Mouse (Mus musculus) kidney, adult 18-20 months (tissue): ENCODE measurements at regions not wholly inside any gene's neighbourhood (a gene's known extent, or its start where the extent isn't known, plus 50 kb on each side); places are given as distances from the start of the nearest gene placed in this dataset.

ENCODE experiments used
- DNase-seq: peaks from one replicate; pipeline ENCODE4 v3.0.0; 2021

DNA sequence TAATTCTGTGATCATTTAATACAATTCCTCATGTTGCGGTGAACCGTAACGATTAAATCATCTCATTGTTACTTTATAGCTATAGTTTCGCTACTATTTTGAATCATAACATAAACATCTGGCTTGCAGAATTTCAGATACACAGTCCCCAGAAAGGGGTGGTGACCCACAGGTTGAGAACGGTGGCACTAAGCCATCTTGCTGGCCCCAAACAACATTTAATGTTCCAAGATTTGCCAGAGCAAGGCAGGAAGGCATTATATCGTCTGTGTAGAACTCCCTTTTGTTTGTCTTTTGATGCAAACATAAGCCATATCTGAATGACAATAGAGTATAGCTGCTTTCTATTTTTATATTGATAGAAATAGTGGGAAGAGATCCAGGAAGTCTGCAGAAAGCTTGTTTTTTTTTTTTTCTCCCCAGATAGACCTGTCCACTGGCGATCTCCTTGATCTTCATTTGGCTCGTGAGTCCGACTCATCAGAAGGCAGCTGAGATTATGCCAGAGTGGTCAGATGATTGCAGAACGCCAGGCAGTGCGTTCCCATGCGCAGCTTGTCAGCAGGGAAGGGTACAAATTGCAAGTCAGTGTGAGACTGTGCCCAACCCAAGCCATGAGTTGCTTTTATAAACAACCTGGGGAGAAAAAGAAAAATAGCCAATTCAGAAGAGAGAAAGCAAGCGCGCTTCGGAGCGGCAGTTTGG lies 213.9 kb downstream of the Dok5 start:
- DNase-seq = no peak

- DNase-seq = peak; percentile 4
Observed at GRCm38 (mm10) chr2:170946106-170946657, 214.6 kb downstream of the Dok5 start.

DNA sequence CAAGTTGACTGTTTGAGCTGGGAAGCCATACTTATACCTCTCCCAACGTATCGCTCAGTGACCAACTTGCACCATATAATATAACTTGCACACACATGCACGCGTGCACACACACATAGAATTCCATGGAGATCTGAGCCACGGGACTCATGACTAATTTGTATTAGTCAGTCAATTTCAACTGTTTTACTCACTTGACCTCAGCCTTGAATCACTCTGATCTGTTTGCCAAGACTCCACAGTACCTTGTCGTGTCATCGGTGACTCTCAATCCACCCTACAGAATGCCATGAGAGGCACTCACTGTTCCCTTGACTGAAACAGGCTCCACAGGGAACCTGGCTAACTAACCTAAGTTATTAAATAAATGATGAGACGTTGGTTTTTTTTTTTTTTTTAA lies 215.6 kb downstream of the Dok5 start:
- DNase-seq = no peak

DNA sequence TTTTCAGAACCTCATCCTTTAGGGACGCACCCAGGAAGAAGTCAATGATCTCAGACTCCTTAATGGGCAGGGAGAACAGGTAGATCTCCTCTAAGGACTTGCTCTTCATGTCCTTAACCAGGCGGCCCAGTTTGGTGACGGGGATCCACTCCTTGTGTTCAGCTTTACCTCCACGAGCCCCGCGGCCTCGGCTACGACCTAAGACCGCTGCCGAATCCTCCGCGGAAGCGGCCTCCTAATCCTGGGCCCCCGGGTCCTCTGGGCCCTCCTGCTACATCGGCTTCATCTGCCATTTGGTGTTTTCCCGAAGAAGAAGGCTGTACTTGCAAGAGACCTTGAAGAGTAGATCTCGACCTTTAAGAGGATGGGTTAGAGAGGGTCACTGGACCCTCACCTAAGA lies 223.0 kb downstream of the Dok5 start:
- DNase-seq = no peak

DNA sequence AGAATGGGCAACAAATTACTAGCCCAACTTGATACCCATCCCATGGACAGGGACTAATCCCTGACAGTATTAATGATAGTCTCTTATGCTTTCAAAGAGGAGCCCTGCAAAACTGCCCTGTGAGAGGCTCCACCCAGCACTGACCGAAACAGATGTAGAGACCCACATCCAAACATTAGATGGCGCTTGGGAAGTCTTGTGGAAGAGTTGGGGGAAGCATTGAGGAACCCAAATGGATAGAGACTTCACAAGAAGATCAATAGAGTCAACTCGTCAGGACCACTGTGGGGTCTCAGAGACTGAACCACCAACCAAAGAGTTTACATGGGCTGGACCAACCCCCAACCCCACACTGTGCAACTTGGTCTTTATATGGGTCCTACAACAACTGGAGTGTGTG lies 225.2 kb downstream of the Dok5 start:
- DNase-seq = no peak

DNA sequence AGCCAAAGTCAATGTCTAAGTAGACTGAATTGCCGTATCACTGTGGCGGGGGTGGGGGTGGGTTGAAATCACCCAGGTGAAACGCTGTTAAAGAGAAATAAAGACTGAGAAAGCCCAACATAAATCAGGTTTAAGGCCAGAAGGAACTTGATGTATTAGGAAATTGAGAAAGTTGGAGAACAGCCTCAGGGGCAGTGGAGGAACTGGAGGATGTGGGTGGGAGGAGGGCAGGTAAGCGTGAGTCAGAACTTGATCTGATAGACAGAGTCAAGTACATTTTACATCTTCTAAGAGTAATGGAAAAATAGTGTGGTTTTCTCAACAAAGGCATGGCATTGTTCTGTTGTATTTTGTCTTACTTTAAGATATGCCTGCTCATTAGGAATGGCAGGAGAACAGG lies 228.8 kb downstream of the Dok5 start:
- no peak for DNase-seq

GRCm38 (mm10) chr2:170962481-170962880 lies 230.9 kb downstream of the Dok5 start:
- DNase-seq = peak; percentile 13

DNA sequence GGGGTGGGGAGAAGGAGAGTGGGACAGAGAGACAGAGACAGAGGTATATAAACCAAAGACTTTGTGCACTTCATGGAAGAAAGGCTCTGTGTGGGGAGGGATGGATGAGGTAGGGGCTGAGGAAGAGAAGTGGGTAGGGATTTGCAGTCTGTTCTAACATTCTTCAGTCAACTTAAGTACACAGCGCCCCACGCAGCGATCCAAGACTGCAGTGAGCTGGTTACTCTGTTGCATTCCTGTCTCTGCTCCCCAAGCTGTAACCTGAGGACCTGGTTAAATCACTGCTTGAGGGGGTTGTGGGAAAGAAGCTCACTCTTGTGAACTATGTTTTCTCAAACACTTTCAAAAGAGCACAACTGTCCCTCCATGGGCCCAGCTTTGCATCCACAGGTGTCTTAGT lies 237.8 kb downstream of the Dok5 start:
- DNase-seq = no peak

DNA sequence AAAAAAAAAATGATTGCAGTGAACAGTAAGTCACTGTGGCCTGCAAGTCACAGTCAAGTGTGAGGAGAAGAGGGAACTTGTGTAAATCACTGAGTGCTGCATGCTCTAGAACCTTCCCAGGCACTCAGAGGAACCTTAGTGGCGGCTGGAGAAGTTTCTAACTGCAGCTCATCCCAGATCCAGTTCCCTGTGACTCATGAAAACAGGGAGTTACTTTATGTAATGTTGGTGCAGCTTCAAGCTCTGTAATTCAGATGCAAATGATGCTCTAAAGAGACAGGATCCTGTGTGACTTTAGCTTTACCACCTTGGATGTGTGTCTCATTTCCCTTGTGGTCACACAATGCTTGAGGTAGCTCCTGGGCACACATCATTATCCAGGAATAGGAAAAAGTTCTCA lies 253.8 kb downstream of the Dok5 start:
- no peak for DNase-seq

DNA sequence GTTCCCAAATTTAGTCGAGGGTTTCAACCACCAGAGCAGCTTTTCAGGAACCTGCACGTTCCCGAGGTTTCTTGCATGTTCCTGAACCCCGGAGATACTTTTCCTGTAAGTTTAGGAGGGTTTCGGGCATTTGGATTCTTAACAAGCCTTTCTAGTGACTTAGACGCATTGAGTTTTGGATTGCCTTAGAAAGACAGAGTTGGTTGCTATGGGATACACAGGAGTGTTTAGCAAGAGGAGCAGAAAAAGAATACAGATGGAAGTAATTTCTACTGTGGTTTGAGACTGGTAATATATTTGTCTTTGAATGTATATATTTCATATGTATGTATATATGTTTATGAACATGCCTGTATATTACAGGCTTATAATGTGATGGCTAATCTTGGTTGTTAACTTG lies 266.8 kb downstream of the Dok5 start:
- DNase-seq = no peak

- DNase-seq = no peak
Observed at GRCm38 (mm10) chr2:171000165-171000564, 268.6 kb downstream of the Dok5 start.

- no peak for DNase-seq
Observed at GRCm38 (mm10) chr2:171028481-171028880, 296.9 kb downstream of the Dok5 start.
